Mouse (Mus musculus) liver, postnatal 0 days (tissue): Measurements from ENCODE around the gene Epn2.

ENCODE experiments used
- CTCF ChIP-seq: sonication (generic); IDR thresholded peaks from 2 replicates; pipeline ENCODE4 v1.5.1; 2016; ENCODE audit warnings: antibody characterized with exemption, low read depth
- EP300 ChIP-seq: IDR thresholded peaks from 2 replicates; pipeline ENCODE4 v1.6.1; 2016; ENCODE audit warnings: antibody characterized with exemption, low read depth, mild to moderate bottlenecking

DNA sequence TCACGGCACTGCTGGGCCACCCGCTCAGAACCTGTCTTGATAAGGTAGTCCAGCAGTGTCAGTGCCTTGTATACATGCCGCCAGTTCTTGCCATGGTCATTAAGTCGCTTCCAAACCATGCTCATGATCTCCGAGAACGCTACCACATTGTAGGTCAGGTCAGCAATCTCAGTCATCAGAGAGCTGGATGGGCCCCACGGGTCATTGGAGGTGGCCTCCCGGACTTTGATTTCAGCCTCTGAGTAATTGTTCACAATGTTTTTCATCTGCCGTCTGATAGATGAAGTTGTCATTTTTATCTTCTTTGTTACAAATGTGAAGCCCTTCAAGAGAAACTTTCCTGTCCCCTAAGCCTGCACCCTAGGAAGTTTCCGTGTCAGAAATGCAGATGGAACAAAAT, 33.0 kb downstream of the Epn2 start:
- no peak for TF ChIP-seq CTCF
- TF ChIP-seq EP300 = no peak
